Mouse (Mus musculus) fat pad, adult 2 months (tissue): ENCODE results near the gene Fgl2.
"Not testable (repeated sequence)": the region's sequence is repeated elsewhere in the genome, so short reads cannot be mapped to it uniquely, and the experiment has no call there.

ENCODE experiments used
- DNase-seq: peaks from one replicate; pipeline ENCODE4 v3.0.0-alpha.2; 2011; ENCODE audit warnings: low read depth, low spot score; ENCODE audit errors: extremely low read depth

Gene Fgl2

DNA sequence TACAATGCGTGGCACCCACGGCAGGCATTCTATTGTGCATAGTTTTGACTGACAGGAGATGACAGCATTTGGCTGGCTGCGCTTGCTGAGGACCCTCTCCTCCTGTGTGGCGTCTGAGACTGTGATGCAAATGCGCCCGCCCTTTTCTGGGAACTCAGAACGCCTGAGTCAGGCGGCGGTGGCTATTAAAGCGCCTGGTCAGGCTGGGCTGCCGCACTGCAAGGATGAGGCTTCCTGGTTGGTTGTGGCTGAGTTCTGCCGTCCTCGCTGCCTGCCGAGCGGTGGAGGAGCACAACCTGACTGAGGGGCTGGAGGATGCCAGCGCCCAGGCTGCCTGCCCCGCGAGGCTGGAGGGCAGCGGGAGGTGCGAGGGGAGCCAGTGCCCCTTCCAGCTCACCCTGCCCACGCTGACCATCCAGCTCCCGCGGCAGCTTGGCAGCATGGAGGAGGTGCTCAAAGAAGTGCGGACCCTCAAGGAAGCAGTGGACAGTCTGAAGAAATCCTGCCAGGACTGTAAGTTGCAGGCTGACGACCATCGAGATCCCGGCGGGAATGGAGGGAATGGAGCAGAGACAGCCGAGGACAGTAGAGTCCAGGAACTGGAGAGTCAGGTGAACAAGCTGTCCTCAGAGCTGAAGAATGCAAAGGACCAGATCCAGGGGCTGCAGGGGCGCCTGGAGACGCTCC is at the start of gene Fgl2:
Fgl2 (plus strand) TSS at position 150 of the 687 bp plus-strand sequence.
- DNase-seq, result no peak

DNA sequence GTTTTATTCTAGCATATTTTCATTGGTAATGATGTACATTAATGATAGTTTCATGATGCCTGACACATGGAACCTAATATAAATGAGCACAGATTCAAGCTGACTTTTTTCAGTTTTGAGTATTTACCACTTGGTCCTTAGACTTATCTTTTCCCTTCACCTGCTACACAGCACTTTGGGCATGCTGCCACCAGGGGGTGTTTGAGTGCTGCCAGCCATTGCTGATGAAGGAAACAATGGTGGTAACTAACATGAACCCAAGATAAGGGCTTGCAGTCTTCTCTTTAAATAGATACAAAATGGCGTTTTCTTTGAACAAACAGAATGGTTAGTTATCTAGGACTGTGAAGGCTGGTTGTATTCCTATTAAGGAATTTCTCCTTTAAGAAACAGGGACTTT is 45.9 kb upstream of the Fgl2 start:
- DNase-seq, result no peak

GRCm38 (mm10) chr5:21328560-21328959 is 43.9 kb upstream of the Fgl2 start:
- no peak for DNase-seq

GRCm38 (mm10) chr5:21329672-21330665 is 42.5 kb upstream of the Fgl2 start:
- DNase-seq, result no peak

DNA sequence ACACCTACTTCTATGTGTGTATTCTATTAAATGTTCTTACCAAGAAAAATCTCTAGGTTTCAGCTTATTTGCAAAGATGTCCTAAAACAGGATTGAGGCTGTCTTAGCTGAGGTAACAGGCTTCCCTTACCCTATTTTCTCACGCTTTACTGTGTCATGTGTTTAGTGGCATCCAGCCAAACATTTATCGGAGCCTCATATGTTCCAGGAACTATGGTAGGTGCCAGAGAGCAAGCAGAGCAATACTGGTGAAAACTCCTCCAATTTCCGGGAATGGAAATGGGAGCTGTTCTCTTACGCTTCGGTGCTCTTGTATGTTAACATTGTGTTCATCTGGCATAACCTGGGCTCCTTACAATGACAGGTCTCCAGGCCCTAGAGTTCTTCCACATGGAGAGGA is 40.8 kb upstream of the Fgl2 start:
- DNase-seq, result no peak

GRCm38 (mm10) chr5:21332119-21332518 is 40.3 kb upstream of the Fgl2 start:
- DNase-seq, result no peak

DNA sequence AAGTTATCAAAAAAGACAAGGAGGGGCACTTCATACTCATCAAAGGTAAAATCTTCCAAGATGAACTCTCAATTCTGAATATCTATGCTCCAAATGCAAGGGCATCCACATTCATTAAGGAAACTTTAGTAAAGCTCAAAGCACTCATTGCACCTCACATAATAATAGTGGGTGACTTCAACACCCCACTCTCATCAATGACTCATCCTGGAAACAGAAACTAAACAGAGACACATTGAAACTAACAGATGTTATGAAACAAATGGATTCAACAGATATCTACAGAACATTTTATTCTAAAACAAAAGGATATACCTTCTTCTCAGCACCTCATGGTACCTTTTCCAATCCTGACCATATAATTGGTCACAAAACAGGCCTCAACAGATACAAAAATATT is 30.2 kb upstream of the Fgl2 start:
- not testable (repeated sequence) for DNase-seq

- DNase-seq, result peak; percentile 3
Measured at GRCm38 (mm10) chr5:21348366-21348765, 24.1 kb upstream of the Fgl2 start.

DNA sequence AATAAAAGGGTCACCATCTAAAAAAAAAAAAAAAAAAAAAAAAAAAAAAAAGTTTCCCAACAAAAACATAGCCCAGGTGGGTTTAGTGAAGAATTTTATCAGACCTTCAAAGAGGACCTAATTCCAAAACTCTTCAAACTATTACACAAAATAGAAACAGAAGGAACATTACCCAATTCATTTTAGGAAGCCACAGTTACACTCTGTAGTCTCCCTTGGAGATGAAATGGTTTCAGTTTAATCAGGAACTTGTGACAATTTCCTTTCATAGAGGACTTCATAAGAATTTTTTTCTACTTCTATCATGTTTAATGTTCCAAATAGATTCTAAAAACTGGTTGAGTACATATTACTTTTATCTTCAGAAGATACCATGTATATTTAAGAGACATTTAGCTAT is 20.8 kb upstream of the Fgl2 start:
- no peak for DNase-seq

GRCm38 (mm10) chr5:21358648-21359047 is 13.8 kb upstream of the Fgl2 start:
- no peak for DNase-seq

DNA sequence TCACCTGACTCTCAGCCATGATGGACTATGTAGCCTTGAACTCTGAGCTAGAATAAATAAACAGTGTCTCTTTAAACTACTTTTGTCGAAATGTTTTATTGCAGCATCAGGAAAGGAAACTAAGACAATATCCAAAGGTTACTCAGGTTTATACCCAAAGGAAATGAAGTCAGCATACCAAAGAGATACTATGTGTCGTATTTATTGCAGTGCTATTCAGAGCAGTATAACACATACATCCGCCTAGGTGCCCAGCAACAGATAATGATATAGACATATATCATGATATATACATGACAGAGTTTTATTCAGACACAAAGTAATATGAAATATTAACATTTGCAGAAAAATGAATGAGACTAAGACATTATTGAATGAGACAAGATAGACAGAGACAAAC is 9.1 kb upstream of the Fgl2 start:
- no peak for DNase-seq

DNA sequence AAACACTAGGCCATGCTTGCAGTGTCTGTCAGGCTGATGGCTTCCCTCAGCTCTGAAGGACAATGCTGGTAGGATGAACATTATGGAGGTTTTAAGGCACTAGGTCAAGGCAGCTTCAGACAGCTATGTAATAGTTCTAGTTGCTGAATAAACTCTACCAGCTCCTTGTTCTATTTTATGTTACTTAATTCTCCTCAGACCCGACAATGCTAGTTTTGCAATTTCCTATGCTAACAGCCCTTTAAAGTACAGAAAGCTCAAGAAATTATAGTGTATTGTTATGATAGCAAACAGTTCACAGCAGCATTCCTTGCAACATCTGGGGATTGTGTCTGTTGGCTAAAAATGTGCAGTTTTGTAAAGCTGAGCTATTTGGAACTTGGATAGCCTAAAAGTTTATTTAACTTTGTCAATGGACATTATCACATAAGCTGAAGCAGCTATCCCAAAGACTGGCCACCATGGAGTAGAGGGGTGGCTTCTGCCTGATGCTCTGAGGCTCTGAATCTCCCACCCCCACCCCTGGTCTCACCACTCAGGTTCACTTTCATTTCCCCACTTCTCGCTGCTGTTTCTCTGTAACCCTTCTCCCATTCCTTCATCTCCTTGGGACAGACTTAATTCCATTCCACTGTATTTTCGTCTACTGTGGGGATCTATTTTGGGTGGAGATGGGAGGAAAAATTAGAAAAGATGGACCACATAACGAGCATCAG is 5.9 kb upstream of the Fgl2 start:
- no peak for DNase-seq

- DNase-seq, result no peak
Measured at GRCm38 (mm10) chr5:21367514-21367913, 4.9 kb upstream of the Fgl2 start.

DNA sequence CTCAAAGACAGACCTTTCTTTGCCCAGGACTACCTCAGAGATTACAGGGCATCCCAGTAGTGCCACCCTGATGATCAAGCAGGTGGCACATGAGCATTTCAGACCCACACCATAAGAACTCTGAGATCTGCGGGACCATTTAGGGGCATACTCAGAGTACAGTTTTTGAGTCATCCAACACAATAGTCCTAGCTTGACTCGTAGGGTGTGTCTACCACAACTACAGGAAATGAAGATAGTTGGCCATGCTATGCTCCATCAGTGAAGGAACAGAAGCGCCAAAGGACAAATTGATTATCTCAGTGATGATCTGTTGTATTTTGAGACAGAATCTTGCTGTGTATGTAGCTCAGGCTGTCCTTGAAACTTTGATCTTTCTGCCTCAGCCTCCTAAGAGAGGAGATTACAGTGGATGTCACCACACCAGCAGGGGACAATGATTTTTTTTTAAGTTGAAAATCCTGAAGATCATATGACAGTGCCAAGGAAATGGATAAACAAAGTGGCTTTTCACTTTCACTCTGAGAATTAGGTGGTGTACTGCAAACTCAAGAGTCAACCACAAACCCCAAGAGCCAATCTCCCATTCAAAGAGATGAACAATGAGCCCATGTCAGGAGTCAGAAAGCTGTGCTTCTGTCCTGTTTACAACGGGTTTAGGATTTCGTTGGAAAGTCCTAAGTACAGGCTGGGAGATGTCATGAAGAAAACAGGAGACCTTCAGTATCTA is 2.1 kb upstream of the Fgl2 start:
- no peak for DNase-seq

DNA sequence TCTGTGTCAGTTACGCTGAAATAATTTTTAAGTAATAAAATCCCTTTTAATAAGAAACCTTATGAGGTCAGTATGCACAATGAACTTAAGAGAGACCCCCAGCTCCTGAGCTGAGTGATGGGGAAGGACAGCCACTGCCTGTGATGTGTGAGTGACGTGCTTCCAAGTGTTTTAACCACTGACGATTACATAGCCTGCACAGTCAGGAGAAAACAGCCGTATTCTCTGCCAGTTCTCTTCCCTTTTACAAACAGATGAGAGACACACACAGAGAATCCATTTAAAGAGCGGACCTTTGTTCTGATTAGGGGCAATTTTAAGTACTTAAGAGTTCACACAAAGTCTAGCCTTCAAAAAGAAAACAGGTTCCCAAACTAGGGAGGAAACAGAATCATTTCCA is 522 bp upstream of the Fgl2 start:
- no peak for DNase-seq

- DNase-seq, result no peak
Measured at GRCm38 (mm10) chr5:21373180-21373518, 707 bp downstream of the Fgl2 start.

GRCm38 (mm10) chr5:21376935-21377334 is 4.5 kb downstream of the Fgl2 start:
- no peak for DNase-seq

DNA sequence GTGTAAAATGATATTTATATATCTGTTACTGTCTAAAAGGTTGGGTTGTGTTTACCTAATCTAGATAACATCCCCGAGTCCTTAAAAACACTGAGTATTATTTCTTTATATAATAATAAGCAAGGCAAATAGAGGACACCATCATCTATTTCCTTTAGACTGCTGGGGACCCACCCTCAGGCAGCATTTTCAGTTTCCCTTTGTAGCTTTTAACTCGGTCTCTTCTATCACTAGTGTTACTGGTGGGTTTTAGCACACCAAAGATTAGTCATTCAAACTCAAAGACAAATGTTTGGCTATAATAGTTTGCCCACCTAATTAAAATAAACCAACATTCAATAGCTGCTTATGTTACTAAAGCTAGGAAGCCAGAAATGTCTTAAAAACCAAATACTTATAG is 6.0 kb downstream of the Fgl2 start:
- no peak for DNase-seq

- no peak for DNase-seq
Measured at GRCm38 (mm10) chr5:21381986-21382385, 9.5 kb downstream of the Fgl2 start.

- no peak for DNase-seq
Measured at GRCm38 (mm10) chr5:21382678-21383077, 10.2 kb downstream of the Fgl2 start.
